Mouse (Mus musculus): ENCODE results near the gene Vmn2r24. TPM values are rescaled to one million over a fixed set of nuclear protein-coding genes. Genes with fewer than 3 reads are reported as not detected.

The Vmn2r24 gene
- polyA plus RNA-seq (2014; fragmentation: Illumina TruSeq; extraction: RNeasy Lipid Tissue Mini Kit (QIAGEN cat#74804); ENCODE audit: low read depth, low replicate concordance): 0.03 TPM

DNA sequence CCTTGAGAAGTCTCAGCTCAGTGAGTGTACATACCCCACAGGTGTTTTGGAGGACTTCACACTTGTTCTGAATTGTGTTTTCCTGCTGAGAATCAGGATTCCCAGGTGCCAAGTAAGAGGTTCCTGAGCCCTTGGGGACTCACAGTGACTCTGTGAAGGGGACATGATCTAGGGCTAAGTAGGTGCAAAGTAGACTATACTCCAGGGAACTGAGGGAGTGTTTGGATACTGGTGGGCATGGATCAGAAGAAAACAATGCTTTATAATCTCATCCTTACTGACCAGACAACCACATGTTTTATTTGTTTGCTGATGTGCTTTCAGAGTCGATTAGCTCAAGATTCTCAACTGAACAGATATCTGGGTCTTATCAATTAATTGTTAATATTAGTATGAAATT is at the start of gene Vmn2r24:
Gene Vmn2r24 (plus strand): TSS at position 301 of the 400 bp plus-strand sequence.

DNA sequence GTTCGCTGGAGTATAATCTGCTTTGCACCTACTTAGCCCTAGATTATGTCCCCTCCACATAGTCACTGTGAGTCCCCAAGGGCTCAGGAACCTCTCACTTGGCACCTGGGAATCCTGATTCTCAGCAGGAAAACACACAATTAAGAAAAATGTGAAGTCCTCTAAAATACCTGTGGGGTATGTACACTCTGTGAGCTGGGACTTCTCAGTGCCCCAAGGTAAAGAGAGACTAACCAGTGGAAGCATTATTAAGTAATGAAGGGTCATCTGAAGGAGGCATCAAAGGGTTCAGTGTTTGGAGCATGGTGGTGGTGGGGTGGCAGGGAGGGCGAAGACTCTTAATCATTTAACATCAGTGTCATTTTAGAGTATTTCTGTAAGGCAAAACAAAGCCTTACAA is 74.7 kb downstream of the Vmn2r24 start, which contains the start of gene Vmn2r25:
Gene Vmn2r25 (minus strand): TSS at position 101 of the 400 bp plus-strand sequence.

Other genes with a start within 250 kb of the Vmn2r24 start
- not detected for gene Vmn2r21, start 245.5 kb upstream of the Vmn2r24 start, polyA plus RNA-seq (2014; fragmentation: Illumina TruSeq; extraction: RNeasy Lipid Tissue Mini Kit (QIAGEN cat#74804); ENCODE audit: low read depth, low replicate concordance)
- gene Vmn2r22, start 128.2 kb upstream of the Vmn2r24 start, polyA plus RNA-seq (2014; fragmentation: Illumina TruSeq; extraction: RNeasy Lipid Tissue Mini Kit (QIAGEN cat#74804); ENCODE audit: low read depth, low replicate concordance): not detected
- not detected for gene Vmn2r23, start 76.2 kb upstream of the Vmn2r24 start, polyA plus RNA-seq (2014; fragmentation: Illumina TruSeq; extraction: RNeasy Lipid Tissue Mini Kit (QIAGEN cat#74804); ENCODE audit: low read depth, low replicate concordance)
- not detected for gene Vmn2r25, start 74.6 kb downstream of the Vmn2r24 start, polyA plus RNA-seq (2014; fragmentation: Illumina TruSeq; extraction: RNeasy Lipid Tissue Mini Kit (QIAGEN cat#74804); ENCODE audit: low read depth, low replicate concordance)
- 0.27 TPM for gene Vmn2r26, start 245.7 kb downstream of the Vmn2r24 start, polyA plus RNA-seq (2014; fragmentation: Illumina TruSeq; extraction: RNeasy Lipid Tissue Mini Kit (QIAGEN cat#74804); ENCODE audit: low read depth, low replicate concordance)